Mouse (Mus musculus) G1E (cell line): ENCODE results near the gene Lat.

Source experiments
- CTCF ChIP-seq: IDR thresholded peaks from 2 replicates; pipeline ENCODE4 v1.5.1; 2012; ENCODE audit warnings: low read depth, low read length, inconsistent platforms, mixed read lengths
- GATA1 ChIP-seq: IDR thresholded peaks from 2 replicates; pipeline ENCODE4 v1.6.1; 2012; ENCODE audit warnings: borderline replicate concordance, low read length, inconsistent platforms, mixed read lengths
- GATA2 ChIP-seq: IDR thresholded peaks from 2 replicates; pipeline ENCODE4 v1.6.1; 2012; ENCODE audit warnings: low read depth, low read length, inconsistent platforms, borderline replicate concordance
- TAL1 ChIP-seq: conservative IDR thresholded peaks from 2 replicates; pipeline ENCODE4 v1.6.1; 2012; ENCODE audit warnings: low read depth, low read length, inconsistent platforms, mixed read lengths

- TF ChIP-seq GATA2 (no peak), CTCF (no peak), GATA1 (no peak), TAL1 (no peak)
These were observed 15.9 kb downstream of the Lat start for GRCm38 (mm10) chr7:126353251-126353993.
